Mouse (Mus musculus) thymus, postnatal 4 days (tissue): ENCODE measurements around the gene Ddx52.

Source experiments
- DNase-seq: peaks from one replicate; pipeline ENCODE4 v3.0.0; 2021

Gene Ddx52

DNA sequence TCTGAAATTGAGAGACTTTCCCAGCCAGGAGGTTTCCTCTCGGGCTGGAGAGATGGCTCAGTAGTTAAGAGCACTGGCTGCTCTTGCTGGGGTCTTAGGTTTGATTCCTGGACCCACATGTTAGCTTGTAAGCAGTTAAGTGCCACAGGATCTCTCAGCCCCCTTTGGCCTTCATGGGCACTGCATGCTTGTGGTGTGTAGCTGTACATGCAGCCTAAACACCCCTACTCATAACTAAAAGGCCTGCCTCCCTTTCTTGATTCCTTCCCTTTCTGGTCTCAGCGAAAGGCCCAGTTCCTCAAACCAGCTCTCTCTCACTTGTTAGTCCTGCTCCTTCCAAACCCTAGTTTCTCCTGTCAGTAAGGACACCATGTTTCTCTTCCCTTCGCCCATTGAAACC, 27.2 kb downstream of the Ddx52 start:
- DNase-seq, result peak; percentile 29

DNA sequence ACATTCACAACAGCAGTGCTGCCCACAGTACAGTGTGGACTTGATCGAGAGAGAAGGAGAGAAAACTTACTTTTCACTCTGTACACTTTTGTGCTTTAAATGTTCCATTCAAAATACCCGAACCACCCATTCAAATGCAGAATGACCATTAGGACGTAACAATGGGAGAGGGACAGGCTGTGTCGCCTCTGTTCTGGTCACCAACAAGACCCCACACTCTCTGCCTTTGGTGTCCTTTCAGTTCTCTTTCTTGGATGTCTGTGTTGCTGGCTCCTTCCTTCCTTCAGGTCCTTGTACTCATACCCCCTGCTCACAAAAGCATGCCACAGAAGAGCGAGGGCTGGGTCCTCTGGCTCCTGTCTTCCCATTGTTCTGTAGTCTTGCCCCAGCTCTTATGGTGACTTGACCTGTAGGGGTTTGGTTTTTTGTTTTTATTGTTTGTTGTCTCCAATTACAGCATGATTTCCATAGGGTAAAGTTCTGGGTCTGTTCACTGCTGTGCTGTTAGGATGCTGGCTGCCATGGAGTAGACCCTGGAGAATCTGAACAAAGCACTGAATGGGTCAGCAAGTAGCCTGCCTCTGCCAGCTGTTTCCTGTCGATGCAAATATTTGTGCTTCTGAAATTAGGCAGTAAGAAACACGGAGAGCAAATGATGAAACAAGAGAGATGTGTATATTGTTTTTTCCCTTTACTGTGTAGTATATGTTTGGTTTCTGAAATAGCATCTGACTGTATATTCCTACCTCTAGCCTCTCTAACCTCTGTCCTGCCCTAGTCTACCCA, 32.9 kb downstream of the Ddx52 start:
- no peak for DNase-seq

DNA sequence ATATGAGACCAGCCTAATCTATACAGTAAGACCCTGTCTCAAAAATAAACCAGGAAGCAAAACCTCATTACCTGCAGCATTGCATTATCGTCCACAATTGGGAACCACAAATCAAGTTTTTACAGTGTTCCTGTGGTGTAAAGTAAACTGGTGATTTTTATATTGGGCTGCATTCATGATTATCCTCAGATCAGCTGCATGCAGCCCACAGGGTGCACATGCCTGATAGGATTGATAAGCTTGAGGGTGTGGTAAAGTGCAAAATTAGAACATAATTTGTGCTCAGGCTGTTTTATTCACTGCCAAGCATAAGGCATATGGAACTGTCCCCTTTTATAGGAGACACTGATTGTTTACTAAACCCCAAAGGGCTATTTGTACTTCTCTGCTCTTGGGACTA, 33.6 kb downstream of the Ddx52 start:
- DNase-seq, result no peak

DNA sequence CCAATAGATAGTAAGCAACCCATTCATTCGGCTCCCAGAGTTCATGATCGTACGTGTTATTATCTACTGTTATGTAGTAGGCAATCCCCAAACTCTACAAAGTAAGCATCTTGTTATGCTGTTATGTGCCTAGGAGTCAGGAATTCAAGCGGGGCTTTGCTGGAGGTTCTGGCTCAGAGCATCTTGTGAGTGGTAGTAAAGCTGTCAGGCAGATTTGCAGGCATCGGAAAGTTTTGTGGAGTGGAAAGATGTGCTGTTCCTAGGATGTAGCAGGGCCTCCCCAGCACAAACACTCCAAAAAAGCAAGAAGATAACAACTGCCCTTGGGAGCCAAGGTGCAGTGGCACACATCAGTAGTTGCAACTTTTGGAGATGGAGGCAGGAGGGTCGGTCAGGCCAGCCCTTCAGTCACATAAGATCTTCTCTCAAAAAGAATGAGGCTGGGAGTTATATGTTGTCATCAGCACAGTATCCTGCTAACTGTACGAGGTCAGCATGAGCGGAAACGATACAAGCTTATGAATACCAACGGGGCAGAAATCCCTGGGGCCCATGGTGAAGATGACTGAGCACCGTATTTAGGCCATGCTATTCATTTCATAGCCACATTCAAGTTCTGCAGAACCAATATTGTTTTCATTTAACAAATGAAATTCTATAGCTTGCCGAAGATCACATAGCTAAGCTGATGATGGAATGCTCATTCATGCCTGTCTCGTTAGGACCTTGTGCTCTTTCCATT, 34.5 kb downstream of the Ddx52 start:
- no peak for DNase-seq

DNA sequence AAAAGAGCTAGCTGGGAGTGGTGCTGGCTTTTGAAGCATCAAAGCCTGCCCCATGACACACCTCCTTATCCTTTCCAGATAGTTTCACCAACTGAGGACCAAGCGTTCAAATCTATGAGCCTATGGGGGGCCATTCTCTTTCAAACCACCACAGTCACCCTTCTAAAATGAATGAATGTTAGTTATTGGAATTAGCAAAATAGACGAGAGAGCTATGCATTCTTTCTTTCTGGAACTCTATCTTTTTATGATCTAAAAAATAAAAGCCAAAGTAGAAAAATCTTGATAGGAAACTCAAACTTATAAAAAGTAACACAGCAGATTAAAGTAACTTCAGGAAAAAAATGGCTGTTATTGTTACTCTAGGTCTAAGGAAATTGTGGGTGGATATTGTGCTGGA, 35.9 kb downstream of the Ddx52 start:
- DNase-seq, result no peak

DNA sequence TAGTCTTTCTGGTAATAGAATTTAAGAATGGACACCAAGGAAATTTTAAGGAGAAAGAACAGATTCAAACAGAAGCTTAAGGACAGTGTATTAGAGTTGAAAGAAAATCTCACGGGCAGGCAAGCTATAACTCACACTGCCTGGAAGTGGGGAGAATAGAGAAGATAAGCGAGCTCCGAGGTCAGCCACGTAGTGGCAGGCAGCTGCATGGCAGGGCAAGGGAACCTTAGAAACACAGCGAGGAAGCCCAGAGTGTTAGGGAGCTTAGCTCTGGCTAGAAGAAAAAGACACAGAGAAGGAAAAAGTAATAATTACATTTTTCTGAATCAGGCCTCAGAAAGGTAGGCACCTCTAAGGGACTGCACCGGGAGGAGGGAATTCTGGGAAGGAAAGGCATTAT, 38.1 kb downstream of the Ddx52 start:
- DNase-seq, result no peak

DNA sequence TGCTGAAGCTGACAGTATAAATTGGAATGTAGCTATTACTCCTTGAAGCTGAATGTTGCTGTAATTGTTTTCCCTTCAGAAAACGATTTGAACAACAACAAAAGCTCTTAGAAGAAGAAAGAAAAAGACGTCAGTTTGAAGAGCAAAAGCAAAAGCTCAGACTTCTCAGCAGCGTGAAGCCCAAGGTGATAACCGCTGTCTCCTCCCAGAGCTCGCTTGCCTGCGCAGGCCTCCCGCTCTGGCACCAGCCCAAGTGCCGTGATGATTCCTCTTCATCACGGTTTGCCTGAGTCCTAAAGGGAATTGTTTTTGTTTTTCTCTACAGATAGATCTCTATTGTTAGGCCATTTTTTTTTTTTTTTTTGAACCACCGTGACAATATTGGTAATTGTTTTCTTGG, 39.5 kb downstream of the Ddx52 start:
- DNase-seq, result no peak

DNA sequence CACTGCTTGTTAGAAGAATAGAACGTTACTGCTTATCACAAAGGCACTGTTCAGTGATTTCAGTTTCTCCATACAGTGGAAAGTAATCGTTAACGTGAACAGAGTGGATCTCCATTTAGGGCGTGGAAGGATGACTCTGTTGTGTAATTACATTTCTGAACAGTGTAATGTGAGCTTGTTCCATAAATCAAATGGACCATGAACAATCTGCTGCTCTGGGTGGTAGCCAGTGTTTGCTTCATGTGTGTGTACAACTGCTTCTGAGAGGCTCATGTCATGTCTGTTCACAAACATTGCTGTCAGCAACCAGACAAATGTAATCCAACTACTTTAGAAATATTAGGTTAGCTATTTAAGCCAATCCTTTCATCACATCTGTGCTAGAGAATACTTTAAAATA, 49.8 kb downstream of the Ddx52 start:
- DNase-seq, result no peak

DNA sequence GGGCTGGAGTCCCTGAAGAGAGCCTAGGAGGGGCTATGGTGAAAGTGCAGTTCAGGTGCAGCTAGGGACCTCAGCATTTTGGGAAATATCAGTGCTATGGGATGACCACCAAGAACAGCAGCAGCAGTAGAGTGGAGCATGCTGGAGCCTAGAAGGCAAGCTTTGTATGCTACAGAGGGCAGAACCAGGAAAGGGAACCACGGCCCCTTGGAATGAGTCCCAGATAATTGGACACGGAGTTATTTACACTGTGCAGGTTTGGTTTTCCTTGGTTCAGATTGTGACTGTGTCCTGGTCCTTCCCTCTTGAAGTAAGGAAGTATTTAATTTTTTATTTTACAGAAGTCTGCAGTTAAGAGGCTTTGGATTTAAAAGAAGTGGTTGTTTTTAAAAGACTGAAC, 51.6 kb downstream of the Ddx52 start:
- no peak for DNase-seq

DNA sequence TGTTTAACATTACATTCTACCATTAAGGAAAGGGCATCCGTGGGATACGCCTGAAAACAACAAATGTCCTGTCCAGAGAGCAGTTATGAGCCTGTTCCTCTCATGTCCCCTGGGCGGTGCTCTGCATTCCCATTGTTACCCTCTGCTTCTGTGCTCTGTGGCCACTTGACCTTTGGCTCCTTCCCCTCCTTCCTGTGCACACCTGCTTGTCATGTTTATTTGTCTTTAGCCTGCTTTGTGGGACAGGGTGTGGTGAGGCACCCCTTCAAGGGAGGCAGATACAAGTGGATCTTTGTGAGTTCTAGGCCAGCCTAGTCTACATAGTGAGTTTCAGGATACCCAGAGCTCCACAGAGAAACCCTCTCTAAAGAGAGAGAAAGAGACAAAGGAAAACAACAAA, 52.6 kb downstream of the Ddx52 start:
- DNase-seq, result no peak

DNA sequence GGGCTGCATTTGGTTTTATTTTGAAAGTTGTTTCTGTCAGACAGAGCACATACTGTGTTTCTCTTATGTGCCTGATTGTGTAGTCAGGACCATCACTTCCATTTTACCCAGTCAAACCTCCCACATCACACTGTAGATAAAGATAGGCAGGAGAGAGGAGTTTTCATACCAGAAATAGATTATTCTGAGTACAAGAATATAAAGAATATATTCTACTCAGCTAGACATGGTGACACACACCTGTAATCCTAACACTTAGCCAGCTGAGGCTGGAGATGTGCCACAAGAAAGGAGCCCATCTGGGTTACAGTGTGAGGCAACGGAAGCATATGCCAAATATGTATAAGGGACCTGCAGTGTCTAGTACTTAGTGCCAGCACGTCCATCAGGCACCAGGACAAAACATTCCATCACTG, 53.7 kb downstream of the Ddx52 start:
- DNase-seq, result no peak

DNA sequence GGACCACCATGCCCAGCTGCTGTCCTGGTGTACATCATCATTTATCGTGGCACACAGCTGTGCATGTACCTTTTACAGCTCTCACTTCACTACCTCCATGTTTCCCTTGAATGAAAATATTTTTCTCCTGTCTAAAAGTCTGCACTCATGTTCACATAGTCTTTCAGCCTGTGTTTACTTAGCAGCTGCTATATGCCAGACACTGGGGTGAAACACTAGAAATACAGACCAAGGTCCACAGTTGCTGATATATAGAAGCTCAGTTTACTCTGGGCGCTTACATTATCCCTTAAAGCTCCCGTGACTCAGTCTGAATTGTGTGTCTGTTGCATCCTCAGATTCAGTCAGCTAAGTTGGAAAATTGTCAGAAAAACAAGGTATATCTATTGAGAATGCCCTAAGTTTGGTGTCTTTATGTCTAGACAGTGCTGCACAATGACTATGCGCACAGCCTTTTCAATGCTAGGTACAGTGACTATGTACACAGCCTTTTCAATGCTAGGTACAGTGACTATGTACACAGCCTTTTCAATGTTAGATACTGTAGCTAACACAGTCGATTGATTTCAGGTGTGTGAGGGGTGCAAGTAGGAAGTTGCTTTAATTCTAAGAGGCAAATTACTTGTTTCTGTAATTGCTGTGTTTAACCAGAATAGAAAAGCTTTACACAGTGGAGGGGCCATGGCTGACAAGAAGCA, 55.5 kb downstream of the Ddx52 start:
- DNase-seq, result no peak

DNA sequence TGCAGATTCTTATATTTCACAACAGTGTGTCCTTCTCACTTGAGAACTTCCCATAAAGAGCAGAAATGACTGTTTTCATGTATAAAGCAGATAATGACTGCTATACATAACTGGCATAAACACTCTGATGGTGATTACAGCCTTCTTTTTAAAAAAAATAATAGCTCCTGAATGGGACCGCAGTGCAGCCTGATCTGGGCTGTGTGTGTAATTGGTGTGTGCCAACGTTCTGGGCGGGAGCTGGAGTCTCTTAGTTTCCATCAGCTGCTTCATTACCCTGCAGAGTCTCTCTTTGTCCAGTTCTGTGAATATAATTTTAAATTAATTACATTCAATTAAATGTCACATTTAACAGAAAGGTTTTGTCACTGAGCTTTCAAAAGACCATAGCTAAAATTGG, 57.1 kb downstream of the Ddx52 start:
- DNase-seq, result no peak

DNA sequence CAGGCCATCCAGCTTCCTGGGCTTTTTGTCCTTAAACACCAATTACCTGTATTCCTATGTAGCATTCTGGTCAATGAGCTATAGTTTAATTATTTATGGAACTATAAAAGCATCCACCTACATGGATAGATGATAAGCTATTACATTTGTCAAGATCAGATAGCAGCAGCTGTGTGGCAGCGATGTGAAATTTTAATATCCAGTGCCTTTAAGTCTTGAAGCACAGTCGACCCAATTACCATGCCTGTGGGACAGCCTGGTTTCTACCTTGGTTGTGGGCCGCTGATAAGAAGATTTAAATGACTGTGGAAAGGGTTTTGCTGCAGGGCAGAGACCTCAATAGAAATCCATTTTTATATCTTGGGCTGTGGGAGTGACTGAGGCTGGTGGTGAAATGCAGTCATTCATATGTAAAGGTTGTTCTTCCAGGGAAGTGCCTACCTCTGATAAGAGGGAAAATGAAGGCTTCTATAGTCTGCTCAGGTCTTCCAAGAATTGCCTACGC, 57.6 kb downstream of the Ddx52 start:
- DNase-seq, result no peak

DNA sequence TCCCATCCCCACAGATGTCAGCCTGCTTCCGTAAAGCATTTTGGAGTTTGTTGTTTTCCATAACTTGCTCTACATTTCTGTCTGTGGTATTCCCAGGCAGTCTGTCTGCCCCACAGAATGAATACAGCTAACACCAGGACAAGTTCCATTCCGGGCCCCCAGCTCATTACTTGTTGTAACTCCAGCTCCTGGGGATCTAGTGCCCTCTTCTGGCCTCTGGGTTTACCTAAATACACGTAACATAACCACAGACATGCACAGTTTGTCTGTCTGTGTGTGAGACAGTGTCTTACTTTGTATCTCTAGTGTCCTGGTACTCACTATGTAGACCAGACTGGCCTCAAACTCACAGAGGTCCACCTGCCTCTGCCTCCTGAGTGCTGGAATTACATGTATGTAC, 59.4 kb downstream of the Ddx52 start:
- DNase-seq, result no peak

DNA sequence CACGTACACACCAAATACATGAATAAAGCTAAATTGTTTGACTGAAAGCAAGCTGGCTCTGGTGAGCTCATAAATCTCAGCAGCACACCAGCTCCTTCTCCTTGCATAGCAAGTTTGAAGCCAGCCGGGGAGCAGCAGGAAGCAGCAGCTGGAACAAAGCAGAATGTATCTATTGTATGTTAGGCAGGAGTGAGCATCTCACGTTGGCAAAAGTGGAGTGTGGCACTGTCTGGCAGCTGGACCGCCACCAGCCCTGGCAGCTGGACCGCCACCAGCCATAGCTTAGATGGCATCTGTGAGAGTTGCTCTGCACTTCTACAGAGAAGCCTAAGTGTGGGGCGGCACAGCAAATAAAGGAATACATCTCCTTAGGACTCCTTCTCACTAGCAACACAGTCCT, 62.1 kb downstream of the Ddx52 start:
- DNase-seq, result no peak

DNA sequence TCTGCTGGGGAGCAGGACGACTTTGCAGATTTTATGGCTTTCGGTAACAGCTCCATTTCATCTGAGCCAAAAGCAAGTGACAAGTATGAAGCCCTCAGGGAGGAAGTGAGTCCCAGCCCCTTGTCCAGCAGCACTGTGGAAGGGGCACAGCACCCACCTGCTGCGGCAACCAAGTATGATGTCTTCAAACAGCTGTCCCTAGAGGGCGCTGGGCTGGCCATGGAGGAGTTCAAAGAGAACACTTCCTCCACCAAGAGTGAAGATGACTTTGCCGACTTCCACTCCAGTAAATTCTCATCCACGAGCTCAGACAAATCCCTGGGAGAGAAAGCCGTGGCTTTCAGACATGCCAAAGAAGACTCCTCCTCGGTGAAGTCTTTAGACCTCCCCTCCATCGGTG, 67.1 kb downstream of the Ddx52 start:
- DNase-seq, result peak; percentile 51

DNA sequence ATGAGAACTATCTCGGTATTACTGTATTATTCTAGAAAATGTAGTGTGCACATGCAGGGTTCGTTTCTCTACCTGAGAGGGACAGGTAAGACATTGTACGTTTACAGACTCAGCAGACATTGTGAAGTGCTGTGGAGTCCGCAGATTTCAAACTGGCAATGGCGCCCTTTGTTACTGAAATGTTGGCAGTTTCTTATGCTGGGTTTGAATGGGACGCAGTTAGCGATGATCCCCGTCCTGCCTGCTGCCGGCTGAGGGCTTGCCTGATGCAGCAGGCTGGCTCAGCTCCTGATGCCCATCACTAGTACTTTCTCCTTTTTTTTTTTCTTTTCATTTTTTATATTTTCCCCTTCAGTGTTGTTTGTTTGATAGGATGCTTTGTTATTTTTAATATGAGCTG, 68.5 kb downstream of the Ddx52 start:
- DNase-seq, result no peak

DNA sequence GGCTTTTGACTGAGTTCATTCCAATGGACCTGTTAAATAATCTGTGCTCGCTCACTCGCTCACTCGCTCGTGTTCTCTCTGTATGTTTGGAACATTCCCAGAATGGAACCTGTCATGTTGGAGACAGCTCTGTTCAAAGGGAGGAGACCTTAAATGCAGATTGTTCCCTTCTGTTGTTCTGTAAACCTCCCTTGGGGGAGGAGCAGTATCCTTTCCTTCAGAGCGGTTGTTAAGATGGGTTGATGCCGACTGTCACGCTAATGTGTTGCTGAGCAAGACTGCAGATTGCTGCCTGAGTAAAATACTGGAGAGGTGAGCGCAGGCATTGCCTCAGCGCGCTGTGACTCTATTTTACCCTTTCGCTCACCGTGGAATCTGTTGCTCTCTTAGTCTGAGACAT, 69.2 kb downstream of the Ddx52 start:
- no peak for DNase-seq

DNA sequence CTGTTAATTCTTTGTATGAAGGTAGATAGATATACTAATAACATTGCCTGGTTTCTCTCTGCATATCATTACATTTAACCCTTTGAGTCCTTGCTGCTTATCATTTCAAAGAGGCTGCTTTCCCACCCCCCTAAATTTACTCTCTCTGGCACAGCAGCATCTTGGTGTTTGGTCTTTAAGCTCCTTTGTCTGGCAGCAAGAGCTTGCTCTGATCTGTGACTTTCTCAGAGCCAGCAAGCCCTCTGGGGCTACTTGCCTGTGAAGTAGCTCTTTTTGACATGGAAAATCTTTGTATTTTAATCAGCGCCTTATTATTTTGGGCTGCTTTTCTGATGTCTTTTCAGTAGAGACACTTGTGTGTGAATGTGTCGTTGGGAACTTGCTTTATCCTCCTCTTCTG, 69.7 kb downstream of the Ddx52 start:
- no peak for DNase-seq
